Mouse (Mus musculus): ENCODE measurements at regions not wholly inside any gene's neighbourhood (a gene's known extent, or its start where the extent isn't known, plus 50 kb on each side); places are given as distances from the start of the nearest gene placed in this dataset.

DNA sequence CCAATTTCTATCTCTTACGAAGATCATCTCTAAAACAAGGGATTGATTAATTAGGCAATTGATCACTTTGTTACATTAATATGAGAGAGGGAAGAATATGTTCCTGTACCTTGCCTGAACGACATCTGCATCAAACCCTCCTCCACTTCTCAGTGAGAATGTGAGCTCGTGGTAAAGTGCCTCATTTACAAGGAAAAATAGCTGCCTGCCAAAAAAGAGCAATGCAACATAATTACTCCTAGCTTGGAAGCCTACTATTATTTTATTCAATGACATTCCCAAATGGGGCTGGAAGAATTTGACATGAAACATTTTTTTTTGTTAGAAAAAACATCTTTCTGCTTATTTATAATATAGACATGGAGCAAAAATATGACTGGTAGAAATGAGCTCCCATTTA is 138.5 kb upstream of the Negr1 start:
- DNase-seq, result no peak

DNA sequence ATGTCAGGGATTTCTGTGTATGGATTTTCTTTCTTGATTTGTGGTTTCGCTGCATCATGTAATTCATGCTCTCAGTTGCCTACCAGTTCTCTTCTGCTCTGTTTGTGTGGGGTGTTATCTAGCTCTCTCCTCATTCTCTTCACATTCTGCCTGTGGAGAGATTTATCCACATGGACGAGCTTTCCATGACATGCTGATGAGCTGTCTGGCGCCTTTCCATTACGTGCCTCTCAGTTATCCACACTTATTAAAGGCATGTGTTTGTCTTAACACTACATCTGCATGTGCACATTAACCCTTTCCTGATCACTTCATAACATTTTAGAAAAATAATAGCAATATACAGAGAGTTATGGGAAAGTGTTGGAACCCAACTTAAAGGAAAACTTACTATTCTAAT is 106.6 kb upstream of the Negr1 start:
- no peak for DNase-seq

- DNase-seq, result no peak
Measured at GRCm38 (mm10) chr3:156463299-156463698, 98.3 kb upstream of the Negr1 start.

GRCm38 (mm10) chr3:156465601-156466000 is 96.0 kb upstream of the Negr1 start:
- no peak for DNase-seq

DNA sequence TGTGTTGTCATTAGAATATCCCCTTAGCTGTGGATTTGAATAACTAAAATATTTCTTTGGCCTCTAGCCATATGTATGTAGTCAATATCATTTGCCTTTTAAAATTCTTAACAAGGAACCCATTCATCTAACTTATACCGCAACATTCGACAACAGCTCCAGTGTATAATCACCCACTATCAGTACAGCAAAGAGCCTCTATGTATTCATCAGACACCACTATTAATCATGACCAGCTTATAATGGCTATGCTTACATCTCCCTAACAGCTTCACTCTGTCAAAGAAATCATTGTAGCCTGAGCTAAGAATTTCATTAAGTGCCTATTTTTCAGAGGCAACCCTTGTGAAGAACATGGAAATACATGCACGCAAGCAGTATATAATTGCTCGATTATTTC is 88.9 kb upstream of the Negr1 start:
- no peak for DNase-seq
